Mouse (Mus musculus) liver, embryonic 13.5 days (tissue): ENCODE measurements around the gene Kif3a. TPM values are rescaled to one million over a fixed set of nuclear protein-coding genes. Genes with fewer than 3 reads are reported as not detected.

Source experiments
- ATAC-seq: fragments of 200-750 bp; cut with Nextera tagmentation; 2 replicates; pipeline ENCODE4 v1.8.0; 2017; ENCODE audit warnings: low read depth, mild to moderate bottlenecking, moderate number of reproducible peaks, moderate library complexity
- DNase-seq: peaks from one replicate; pipeline ENCODE4 v3.0.0; 2022
- H3K27ac ChIP-seq: fragments of 300-500 bp; sonication (generic); 2 replicates; pipeline ENCODE4 v1.5.1; 2015; ENCODE audit warnings: moderate library complexity, mild to moderate bottlenecking, inconsistent platforms
- H3K27me3 ChIP-seq: fragments of 300-500 bp; sonication (generic); 2 replicates; pipeline ENCODE4 v1.6.1; 2015; ENCODE audit warnings: mild to moderate bottlenecking, inconsistent platforms
- H3K36me3 ChIP-seq: fragments of 300-500 bp; sonication (generic); 2 replicates; pipeline ENCODE4 v1.6.1; 2015; ENCODE audit warnings: mild to moderate bottlenecking, inconsistent platforms
- H3K4me1 ChIP-seq: fragments of 300-500 bp; sonication (generic); replicated peaks from 2 replicates; pipeline ENCODE4 v1.6.1; 2015; ENCODE audit warnings: inconsistent platforms
- H3K4me2 ChIP-seq: fragments of 300-500 bp; sonication (generic); 2 replicates; pipeline ENCODE4 v1.6.1; 2015; ENCODE audit warnings: inconsistent platforms, mild to moderate bottlenecking, moderate library complexity
- H3K4me3 ChIP-seq: fragments of 300-500 bp; sonication (generic); replicated peaks from 2 replicates; pipeline ENCODE4 v1.5.1; 2015; ENCODE audit warnings: mild to moderate bottlenecking, inconsistent platforms
- H3K9ac ChIP-seq: fragments of 300-500 bp; sonication (generic); 2 replicates; pipeline ENCODE4 v1.6.1; 2015; ENCODE audit warnings: mild to moderate bottlenecking, inconsistent platforms
- H3K9me3 ChIP-seq: fragments of 300-500 bp; sonication (generic); replicated peaks from 2 replicates; pipeline ENCODE4 v1.6.1; 2016; ENCODE audit warnings: inconsistent platforms
- WGBS: fragments of 180-500 bp; shearing (Covaris S2); methylation state at CpG from one replicate; pipeline ENCODE4 v1.1.7; 2015; ENCODE audit not compliant: insufficient replicate concordance; 5-methylcytosine and 5-hydroxymethylcytosine counted together
- polyA plus RNA-seq: library from polyadenylated mRNA; unstranded; fragments of >200 nt; fragmentation: Nextera tagmentation; extraction: Ambion mirVana; gene quantifications from 2 replicates; pipeline ENCODE4 v1.2.1, GENCODE M21; 2015

Gene Kif3a
- polyA plus RNA-seq, 1 experiment from 2014 or later = 13.3 TPM

DNA sequence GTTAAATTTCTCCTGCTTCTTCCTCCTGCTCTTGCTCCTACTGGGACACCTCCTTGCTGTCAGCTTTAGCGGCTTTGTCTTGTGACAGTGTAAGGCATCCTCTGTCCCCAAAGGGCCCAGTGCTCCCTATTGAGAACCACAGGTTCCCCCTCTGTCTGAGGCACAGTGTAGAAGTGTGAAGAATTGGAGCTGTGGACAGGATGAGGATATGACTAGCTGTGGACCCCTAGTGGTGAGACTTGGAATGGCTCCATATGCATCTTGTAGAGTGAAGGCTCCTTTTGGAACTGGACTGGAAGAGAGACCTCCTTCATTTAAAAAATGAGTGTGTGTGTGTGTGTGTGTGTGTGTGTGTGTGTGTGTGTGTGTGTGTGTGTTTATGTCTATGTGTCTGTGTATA lies 60.7 kb downstream of the Kif3a start:
- DNase-seq = peak; percentile 69
- Histone ChIP-seq H3K27ac (peak overlapping the region; percentile 37), H3K4me1 (peaks cover 35% of the 10 kb centered on the region), H3K4me2 (no peak overlapping the region), H3K4me3 (no peak overlapping the region), H3K27me3 (no peaks in the 10 kb centered on the region), H3K9me3 (no peaks in the 10 kb centered on the region), H3K36me3 (no peaks in the 10 kb centered on the region), H3K9ac (no peak overlapping the region)
- peak; percentile 74 for ATAC-seq
- 16% methylated on average over 1 of the region's 1 CpGs for WGBS

DNA sequence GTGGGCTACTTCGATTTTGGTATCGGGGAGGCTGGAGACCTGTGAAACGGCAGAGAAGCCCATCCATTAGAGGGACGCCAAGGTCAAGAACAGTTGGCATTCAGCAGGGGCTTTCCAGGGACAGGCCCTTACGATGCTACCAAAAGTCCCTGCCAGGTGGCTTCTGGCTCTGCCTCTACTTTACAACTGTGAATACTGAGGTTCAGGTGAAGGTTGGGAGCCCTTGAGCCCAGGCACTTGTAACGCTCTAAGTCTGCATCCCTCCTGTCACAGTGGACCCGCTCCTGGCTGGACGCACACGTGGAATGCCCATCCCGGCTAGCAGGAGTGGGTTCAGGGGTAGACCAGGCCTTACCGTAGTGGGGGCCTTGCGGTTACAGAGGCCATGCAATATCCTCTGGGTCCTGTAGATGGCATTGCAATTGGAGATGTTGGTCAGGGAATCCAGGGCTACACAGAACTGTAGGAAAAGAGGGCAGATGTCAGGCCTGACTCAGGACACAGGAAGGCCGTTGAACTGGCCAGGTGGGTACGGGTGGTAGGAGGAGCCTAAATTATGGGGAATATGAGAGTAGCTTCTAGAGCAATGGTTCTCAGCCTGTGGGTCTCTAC lies 65.0 kb downstream of the Kif3a start:
- no peak overlapping the region for H3K4me3 ChIP-seq
- no peak overlapping the region for H3K4me2 ChIP-seq
- peaks cover 33% of the 10 kb centered on the region for H3K4me1 ChIP-seq
- H3K9ac ChIP-seq = no peak overlapping the region
- no peak overlapping the region for H3K27ac ChIP-seq
- H3K36me3 ChIP-seq = no peaks in the 10 kb centered on the region
- peaks cover 21% of the 10 kb centered on the region for H3K27me3 ChIP-seq
- H3K9me3 ChIP-seq = no peaks in the 10 kb centered on the region
- DNase-seq (no peak), ATAC-seq (no peak)
- WGBS = 71% methylated on average over 14 of the region's 14 CpGs

GRCm38 (mm10) chr11:53633644-53634043 lies 66.5 kb downstream of the Kif3a start:
- WGBS = 70% methylated on average over 7 of the region's 7 CpGs
- no peak for ATAC-seq
- peaks cover 30% of the 10 kb centered on the region for H3K4me1 ChIP-seq
- no peaks in the 10 kb centered on the region for H3K9me3 ChIP-seq
- no peak overlapping the region for H3K4me3 ChIP-seq
- H3K4me2 ChIP-seq = no peak overlapping the region
- peaks cover 27% of the 10 kb centered on the region for H3K27me3 ChIP-seq
- no peaks in the 10 kb centered on the region for H3K36me3 ChIP-seq
- H3K27ac ChIP-seq = no peak overlapping the region
- DNase-seq = no peak
- H3K9ac ChIP-seq = no peak overlapping the region

- WGBS = 70% methylated on average over 8 of the region's 8 CpGs
- DNase-seq = no peak
- H3K4me3 ChIP-seq = no peak within 1 kb of the TSS
- H3K36me3 ChIP-seq = no peaks in the 10 kb centered on the region
- H3K27me3 ChIP-seq = peaks cover 27% of the 10 kb centered on the region
- ATAC-seq = no peak
- H3K4me2 ChIP-seq = no peak within 1 kb of the TSS
- H3K9ac ChIP-seq = no peak within 1 kb of the TSS
- no peak within 1 kb of the TSS for H3K27ac ChIP-seq
- no peaks in the 10 kb centered on the region for H3K9me3 ChIP-seq
- peaks cover 30% of the 10 kb centered on the region for H3K4me1 ChIP-seq
Observed at GRCm38 (mm10) chr11:53634556-53634955, 67.4 kb downstream of the Kif3a start, which contains the start of gene Il13. Gene Il13 (minus strand): TSS chr11:53634702.

- no peak overlapping the region for H3K27ac ChIP-seq
- 26% methylated on average over 9 of the region's 9 CpGs for WGBS
- peak overlapping the region; percentile 48 for H3K4me3 ChIP-seq
- H3K4me1 ChIP-seq = peaks cover 30% of the 10 kb centered on the region
- H3K9me3 ChIP-seq = no peaks in the 10 kb centered on the region
- ATAC-seq (no peak), DNase-seq (no peak)
- H3K27me3 ChIP-seq = peaks cover 27% of the 10 kb centered on the region
- peak overlapping the region; percentile 71 for H3K4me2 ChIP-seq
- peak overlapping the region; percentile 17; the same call in 1 of the 2 replicates for H3K9ac ChIP-seq
- H3K36me3 ChIP-seq = no peaks in the 10 kb centered on the region
Observed at GRCm38 (mm10) chr11:53635590-53636182, 68.5 kb downstream of the Kif3a start.

- H3K27ac ChIP-seq = no peak overlapping the region
- 2% methylated on average over 40 of the region's 40 CpGs for WGBS
- peak overlapping the region; percentile 17; the same call in 1 of the 2 replicates for H3K9ac ChIP-seq
- peaks cover 27% of the 10 kb centered on the region for H3K27me3 ChIP-seq
- no peaks in the 10 kb centered on the region for H3K36me3 ChIP-seq
- DNase-seq (no peak), ATAC-seq (no peak)
- H3K4me2 ChIP-seq = peak overlapping the region; percentile 71
- peak overlapping the region; percentile 48 for H3K4me3 ChIP-seq
- no peaks in the 10 kb centered on the region for H3K9me3 ChIP-seq
- H3K4me1 ChIP-seq = peaks cover 30% of the 10 kb centered on the region
Observed at GRCm38 (mm10) chr11:53636183-53636646, 69.0 kb downstream of the Kif3a start.

DNA sequence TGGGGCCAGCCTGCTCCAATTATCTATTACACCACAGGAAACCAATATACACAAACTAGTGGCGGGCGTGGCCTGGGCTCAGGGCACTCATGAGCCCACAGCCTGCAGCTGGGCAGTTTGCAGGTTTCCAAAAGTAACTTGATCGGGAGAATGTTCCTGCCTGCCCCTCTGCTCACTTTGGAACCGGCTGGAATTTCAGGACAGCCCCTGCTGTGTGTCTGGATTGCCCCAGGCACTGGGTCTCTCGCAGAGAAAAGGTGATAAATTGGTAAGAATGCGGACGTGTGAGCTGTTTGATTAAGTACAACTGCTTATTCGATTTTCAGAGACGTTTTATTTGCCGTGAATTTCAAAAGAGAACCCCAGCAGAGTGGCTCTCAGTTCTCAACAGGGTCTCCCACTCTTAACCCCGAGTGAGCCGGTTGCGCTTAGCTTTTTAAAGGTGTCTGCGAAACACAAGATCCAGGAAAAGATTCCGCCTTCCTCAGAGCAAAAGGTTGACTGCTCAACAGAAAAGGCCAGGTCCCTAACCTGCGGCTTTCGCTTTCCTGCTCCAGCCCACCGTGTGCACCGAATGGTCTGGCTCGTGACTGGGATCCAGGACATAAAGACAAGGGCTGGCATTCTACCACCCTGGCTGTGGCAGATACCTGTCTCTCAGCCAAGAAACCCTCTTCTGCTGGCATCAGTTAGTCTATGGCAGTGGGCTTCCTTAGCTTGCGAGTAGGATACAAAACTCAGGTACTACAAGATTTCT lies 70.0 kb downstream of the Kif3a start:
- Histone ChIP-seq H3K9me3 (no peaks in the 10 kb centered on the region), H3K4me1 (peaks cover 30% of the 10 kb centered on the region), H3K4me2 (0 out of 2 replicates have a peak overlapping the region, but pooled peaks have one; percentile 19), H3K9ac (no peak overlapping the region), H3K27ac (no peak overlapping the region), H3K27me3 (peaks cover 27% of the 10 kb centered on the region), H3K4me3 (no peak overlapping the region), H3K36me3 (no peaks in the 10 kb centered on the region)
- DNase-seq (no peak), ATAC-seq (no peak)
- WGBS = 29% methylated on average over 21 of the region's 21 CpGs

DNA sequence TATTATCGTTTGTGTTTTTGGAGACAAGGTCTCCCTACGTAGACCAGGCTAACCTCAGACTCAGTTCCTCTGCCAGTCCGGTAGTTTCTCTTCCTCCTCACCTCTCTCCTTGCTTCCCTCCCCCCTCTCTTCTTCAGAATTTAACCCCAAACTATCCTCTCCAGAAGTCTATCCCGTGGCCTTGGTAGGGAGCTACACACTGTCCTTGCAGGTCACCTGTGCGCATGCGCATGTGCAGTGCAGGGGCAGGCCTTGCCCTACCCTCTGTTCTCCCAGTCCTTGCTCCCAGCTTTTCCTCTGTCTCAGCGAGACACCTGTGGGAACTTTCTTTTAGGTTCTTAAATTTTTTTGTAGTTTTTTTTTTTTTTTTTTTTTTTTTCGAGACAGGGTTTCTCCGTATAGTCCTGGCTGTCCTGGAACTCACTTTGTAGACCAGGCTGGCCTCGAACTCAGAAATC lies 70.7 kb downstream of the Kif3a start:
- Histone ChIP-seq H3K9me3 (no peaks in the 10 kb centered on the region), H3K27me3 (peaks cover 27% of the 10 kb centered on the region), H3K4me2 (no peak overlapping the region), H3K4me3 (no peak overlapping the region), H3K36me3 (no peaks in the 10 kb centered on the region), H3K9ac (no peak overlapping the region), H3K4me1 (peaks cover 32% of the 10 kb centered on the region), H3K27ac (no peak overlapping the region)
- 68% methylated on average over 10 of the region's 10 CpGs for WGBS
- ATAC-seq = no peak
- no peak for DNase-seq

GRCm38 (mm10) chr11:53642744-53643279 lies 75.6 kb downstream of the Kif3a start:
- Histone ChIP-seq H3K27ac (no peak overlapping the region), H3K4me1 (peaks cover 7% of the 10 kb centered on the region; the same call in 1 of the 2 replicates), H3K4me2 (no peak overlapping the region), H3K9me3 (no peaks in the 10 kb centered on the region), H3K4me3 (no peak overlapping the region), H3K36me3 (no peaks in the 10 kb centered on the region), H3K27me3 (peaks cover under 1% of the 10 kb centered on the region; the same call in 1 of the 2 replicates), H3K9ac (no peak overlapping the region)
- no peak for ATAC-seq
- DNase-seq = no peak
- WGBS = 52% methylated on average over 12 of the region's 12 CpGs

- Histone ChIP-seq H3K4me3 (no peak overlapping the region), H3K36me3 (peaks cover 4% of the 10 kb centered on the region; the same call in 1 of the 2 replicates), H3K4me1 (peaks cover 7% of the 10 kb centered on the region; the same call in 1 of the 2 replicates), H3K4me2 (no peak overlapping the region), H3K27ac (no peak overlapping the region), H3K27me3 (no peaks in the 10 kb centered on the region), H3K9ac (no peak overlapping the region), H3K9me3 (no peaks in the 10 kb centered on the region)
- ATAC-seq = no peak
- no peak for DNase-seq
- WGBS = 68% methylated on average over 5 of the region's 5 CpGs
Observed at GRCm38 (mm10) chr11:53644017-53644416, 76.8 kb downstream of the Kif3a start.

GRCm38 (mm10) chr11:53651441-53651840 lies 84.3 kb downstream of the Kif3a start:
- H3K9me3 ChIP-seq = no peaks in the 10 kb centered on the region
- H3K36me3 ChIP-seq = peaks cover 56% of the 10 kb centered on the region
- no peak overlapping the region for H3K4me2 ChIP-seq
- no peak for ATAC-seq
- WGBS = 56% methylated on average over 4 of the region's 4 CpGs
- no peak overlapping the region for H3K27ac ChIP-seq
- no peak overlapping the region for H3K4me3 ChIP-seq
- no peaks in the 10 kb centered on the region for H3K27me3 ChIP-seq
- H3K9ac ChIP-seq = no peak overlapping the region
- no peak for DNase-seq
- peaks cover 19% of the 10 kb centered on the region for H3K4me1 ChIP-seq
